Mouse (Mus musculus) midbrain, embryonic 10.5 days (tissue): ENCODE data around the gene Ucn. TPM values are rescaled to one million over a fixed set of nuclear protein-coding genes. Genes with fewer than 3 reads are reported as not detected.
A peak's percentile ranks its signal among the peaks of the same experiment; 100 is the strongest.

Experiments used
- DNase-seq: peaks from one replicate; pipeline ENCODE4 v3.0.0-alpha.2; 2017; ENCODE audit warnings: low spot score
- H3K27ac ChIP-seq: fragments of 300-500 bp; sonication (generic); replicated peaks from 2 replicates; pipeline ENCODE4 v1.5.1; 2016; ENCODE audit warnings: mild to moderate bottlenecking
- H3K27me3 ChIP-seq: fragments of 300-500 bp; sonication (generic); 2 replicates; pipeline ENCODE4 v1.6.1; 2016; ENCODE audit warnings: low read depth, mild to moderate bottlenecking; ENCODE audit not compliant: poor library complexity, severe bottlenecking
- H3K36me3 ChIP-seq: fragments of 300-500 bp; sonication (generic); 2 replicates; pipeline ENCODE4 v1.6.1; 2016; ENCODE audit warnings: mild to moderate bottlenecking, moderate library complexity
- H3K4me1 ChIP-seq: fragments of 300-500 bp; sonication (generic); 2 replicates; pipeline ENCODE4 v1.6.1; 2016
- H3K4me3 ChIP-seq: fragments of 300-500 bp; sonication (generic); 2 replicates; pipeline ENCODE4 v1.5.1; 2016; ENCODE audit warnings: mild to moderate bottlenecking, moderate library complexity
- H3K9me3 ChIP-seq: fragments of 300-500 bp; sonication (generic); replicated peaks from 2 replicates; pipeline ENCODE4 v1.6.1; 2016; ENCODE audit warnings: mild to moderate bottlenecking
- WGBS: fragments of 180-500 bp; shearing (Covaris S2); methylation state at CpG from one replicate; pipeline ENCODE4 v1.1.7; 2016; 5-methylcytosine and 5-hydroxymethylcytosine counted together
- polyA plus RNA-seq: library from polyadenylated mRNA; unstranded; fragments of >200 nt; fragmentation: Nextera tagmentation; extraction: Ambion mirVana; gene quantifications from 2 replicates; pipeline ENCODE4 v1.2.1, GENCODE M21; 2016

Ucn gene
- polyA plus RNA-seq, 1 experiment from 2014 or later = not detected

DNA sequence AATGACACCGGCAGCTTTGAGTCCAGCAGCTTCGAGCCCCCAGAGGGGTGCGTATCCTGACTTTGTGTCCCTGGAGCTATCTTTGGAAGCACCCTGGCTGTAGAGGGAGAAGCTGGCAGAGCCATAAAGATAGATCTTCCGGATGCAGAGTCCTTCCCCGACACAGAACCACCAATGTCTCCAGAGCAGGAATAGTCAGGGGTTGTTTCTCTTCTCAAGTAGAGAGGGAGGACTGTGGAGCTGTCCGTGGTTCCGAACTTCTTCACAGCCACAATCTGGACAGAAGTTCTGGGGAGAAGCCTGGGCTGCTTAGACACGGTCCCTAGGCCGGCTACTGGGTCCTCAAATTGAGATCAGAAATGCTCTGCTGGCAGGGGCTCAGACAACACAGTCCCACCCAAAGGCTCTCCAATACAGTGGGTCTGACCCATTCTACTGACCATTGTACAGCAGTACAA lies 368 bp upstream of the Ucn start:
- 17% methylated on average over 9 of the region's 9 CpGs for WGBS
- DNase-seq = no peak
- peak overlapping the region; percentile 49; the same call in 1 of the 2 replicates for H3K4me3 ChIP-seq
- H3K9me3 ChIP-seq = no peaks in the 10 kb centered on the region
- peaks cover 63% of the 10 kb centered on the region for H3K27me3 ChIP-seq
- H3K36me3 ChIP-seq = peaks cover 17% of the 10 kb centered on the region
- peaks cover 28% of the 10 kb centered on the region for H3K4me1 ChIP-seq
- no peak overlapping the region for H3K27ac ChIP-seq

DNA sequence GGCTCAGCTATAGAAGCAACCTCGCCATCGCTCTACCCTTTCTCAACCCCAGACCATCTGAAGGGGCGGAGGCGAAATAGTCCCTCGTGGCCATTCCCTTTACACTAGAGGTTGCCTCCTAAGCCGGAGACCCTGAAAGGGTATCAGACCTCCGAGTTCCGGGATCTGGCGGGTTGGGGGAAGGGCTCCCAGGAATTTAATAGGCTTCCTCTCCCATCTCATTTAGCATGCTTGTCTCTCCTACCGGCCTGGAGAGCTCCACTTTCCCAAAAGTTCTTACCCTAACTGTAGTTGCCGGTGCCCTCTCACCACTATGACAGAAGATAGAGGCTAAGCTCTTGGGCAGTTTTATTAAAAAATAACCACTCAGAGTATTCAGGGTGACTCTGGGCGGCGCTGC lies 971 bp downstream of the Ucn start:
- Histone ChIP-seq H3K4me1 (peaks cover 28% of the 10 kb centered on the region), H3K4me3 (peak overlapping the region; percentile 49), H3K36me3 (peaks cover 10% of the 10 kb centered on the region), H3K9me3 (no peaks in the 10 kb centered on the region), H3K27ac (no peak overlapping the region), H3K27me3 (peaks cover 66% of the 10 kb centered on the region)
- DNase-seq = peak; percentile 29
- WGBS = 1% methylated on average over 13 of the region's 13 CpGs

DNA sequence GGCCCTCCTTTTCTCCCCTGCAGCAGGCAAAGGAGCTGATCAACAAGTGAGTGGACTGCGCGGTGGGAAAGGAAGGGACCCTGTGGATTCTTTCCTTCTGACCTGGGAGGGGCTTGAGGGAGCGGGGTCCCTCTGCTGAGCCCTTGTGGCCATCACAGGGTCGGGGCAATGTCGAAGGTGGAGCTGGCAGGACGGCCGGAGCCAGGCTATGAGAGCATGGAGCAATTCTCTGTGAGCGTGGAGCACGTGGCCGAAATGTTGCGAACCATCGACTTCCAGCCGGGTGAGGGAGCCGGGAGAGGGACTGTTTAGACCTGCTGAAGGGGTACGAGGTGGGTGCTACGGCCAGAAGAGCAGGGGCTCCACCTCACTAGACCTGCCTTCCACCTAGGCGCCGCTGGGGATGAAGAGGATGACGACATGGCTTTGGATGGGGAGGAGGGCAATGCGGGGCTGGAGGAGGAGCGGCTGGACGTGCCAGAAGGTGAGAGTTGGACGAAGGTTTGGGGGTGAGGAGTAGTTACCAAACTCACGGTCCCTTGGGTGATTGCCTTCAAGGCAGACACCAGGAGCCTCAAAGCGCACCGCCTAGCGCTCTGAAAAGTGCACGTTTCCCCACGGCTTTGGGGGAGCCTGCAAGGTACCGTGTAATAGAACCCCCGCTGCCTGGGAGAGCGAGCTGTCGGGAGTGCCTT lies 1.8 kb downstream of the Ucn start:
- no peak overlapping the region for H3K27ac ChIP-seq
- no peaks in the 10 kb centered on the region for H3K9me3 ChIP-seq
- peak; percentile 32 for DNase-seq
- WGBS = 1% methylated on average over 33 of the region's 33 CpGs
- H3K4me3 ChIP-seq = peak overlapping the region; percentile 49
- H3K4me1 ChIP-seq = peaks cover 28% of the 10 kb centered on the region
- peaks cover 8% of the 10 kb centered on the region for H3K36me3 ChIP-seq
- peaks cover 69% of the 10 kb centered on the region for H3K27me3 ChIP-seq

DNA sequence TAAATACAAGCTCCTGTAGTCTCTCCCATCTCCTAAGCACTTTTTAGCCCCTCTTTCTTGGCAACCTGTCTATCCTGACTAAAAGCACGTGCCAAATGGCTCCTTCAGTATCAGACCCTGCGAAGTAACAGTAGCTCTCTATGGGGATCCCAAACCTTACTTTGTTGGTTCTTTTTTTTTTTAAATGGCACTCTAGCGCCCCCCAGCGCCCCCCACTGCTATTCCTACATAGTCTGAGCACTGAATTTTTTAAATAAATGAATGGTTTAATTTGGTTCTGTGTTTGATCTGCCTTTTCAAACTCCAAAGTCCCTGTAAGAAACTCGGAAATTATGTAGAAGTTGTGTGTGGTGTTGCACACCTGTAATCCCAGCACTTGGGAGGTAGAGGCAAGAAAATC lies 12.6 kb downstream of the Ucn start:
- H3K4me3 ChIP-seq = no peak overlapping the region
- 44% methylated on average over 5 of the region's 5 CpGs for WGBS
- H3K9me3 ChIP-seq = no peaks in the 10 kb centered on the region
- no peak for DNase-seq
- no peaks in the 10 kb centered on the region for H3K36me3 ChIP-seq
- peaks cover 4% of the 10 kb centered on the region; the same call in 1 of the 2 replicates for H3K4me1 ChIP-seq
- H3K27me3 ChIP-seq = no peaks in the 10 kb centered on the region
- H3K27ac ChIP-seq = no peak overlapping the region

DNA sequence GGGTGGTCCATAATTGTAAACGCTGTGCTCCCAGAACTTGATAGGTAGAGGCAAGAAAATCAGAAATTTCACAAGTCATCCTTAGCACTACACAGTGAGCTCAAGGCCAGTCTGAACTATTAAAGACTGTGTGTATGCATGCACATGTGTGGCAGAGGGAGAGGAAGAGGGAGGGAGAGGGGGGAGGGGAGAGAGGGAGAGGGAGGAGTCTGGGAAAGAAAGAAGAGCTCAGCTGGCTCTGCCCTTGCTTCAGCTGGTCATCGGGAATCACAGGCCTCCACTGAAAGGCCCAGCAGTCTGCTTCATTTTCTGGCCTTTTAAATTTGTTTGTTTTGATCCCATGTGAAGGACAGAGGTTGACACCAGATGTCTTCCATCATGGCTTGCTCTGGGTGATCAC lies 15.1 kb downstream of the Ucn start:
- H3K27me3 ChIP-seq = no peaks in the 10 kb centered on the region
- no peaks in the 10 kb centered on the region for H3K36me3 ChIP-seq
- no peaks in the 10 kb centered on the region for H3K9me3 ChIP-seq
- DNase-seq = no peak
- H3K4me3 ChIP-seq = no peak overlapping the region
- peaks cover 4% of the 10 kb centered on the region; the same call in 1 of the 2 replicates for H3K4me1 ChIP-seq
- 47% methylated on average over 2 of the region's 2 CpGs for whole genome bisulfite sequencing
- no peak overlapping the region for H3K27ac ChIP-seq

DNA sequence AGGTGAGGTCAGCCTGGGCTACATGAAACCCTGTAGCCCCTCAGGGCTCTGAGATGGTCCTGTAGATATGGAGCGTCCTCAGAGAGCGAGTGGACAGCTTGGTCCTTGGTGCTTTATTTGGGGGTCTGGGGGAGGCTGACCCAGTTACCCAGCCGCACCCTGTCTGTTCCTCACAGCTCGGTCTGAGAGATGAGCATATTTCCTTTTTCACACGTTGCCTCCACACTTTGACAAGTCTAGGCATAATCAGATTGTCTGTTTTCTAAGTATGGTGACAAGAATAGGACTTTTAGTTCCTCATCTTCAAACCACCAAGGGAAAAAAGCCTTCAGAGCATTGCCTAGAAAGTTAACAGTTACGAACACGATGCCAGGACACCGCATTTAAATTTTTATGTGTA lies 17.5 kb downstream of the Ucn start:
- WGBS = 87% methylated on average over 8 of the region's 8 CpGs
- H3K9me3 ChIP-seq = no peaks in the 10 kb centered on the region
- DNase-seq = no peak
- H3K4me1 ChIP-seq = peaks cover 4% of the 10 kb centered on the region; the same call in 1 of the 2 replicates
- no peak overlapping the region for H3K4me3 ChIP-seq
- H3K36me3 ChIP-seq = no peaks in the 10 kb centered on the region
- peaks cover 11% of the 10 kb centered on the region for H3K27me3 ChIP-seq
- no peak overlapping the region for H3K27ac ChIP-seq

DNA sequence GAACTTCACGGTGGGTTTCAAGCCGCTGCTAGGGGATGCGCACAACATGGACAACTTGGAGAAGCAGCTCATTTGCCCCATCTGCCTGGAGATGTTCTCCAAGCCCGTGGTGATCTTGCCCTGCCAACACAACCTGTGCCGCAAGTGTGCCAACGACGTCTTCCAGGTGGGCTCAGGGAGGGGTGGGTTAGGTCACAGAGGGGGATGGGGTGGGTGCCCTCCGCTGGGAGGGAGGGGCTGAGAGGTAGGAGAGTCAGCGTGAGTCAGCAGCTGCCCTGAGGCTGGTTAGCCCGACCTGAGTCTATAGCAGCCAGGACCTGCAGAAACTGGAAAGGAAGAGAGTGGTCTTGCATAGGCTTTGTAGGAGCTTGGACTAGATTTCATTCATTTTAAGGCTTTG lies 21.7 kb downstream of the Ucn start:
- Histone ChIP-seq H3K4me3 (no peak overlapping the region), H3K9me3 (no peaks in the 10 kb centered on the region), H3K27ac (no peak overlapping the region), H3K36me3 (no peaks in the 10 kb centered on the region), H3K4me1 (no peaks in the 10 kb centered on the region), H3K27me3 (peaks cover 12% of the 10 kb centered on the region)
- DNase-seq = no peak
- WGBS = 29% methylated on average over 10 of the region's 10 CpGs

DNA sequence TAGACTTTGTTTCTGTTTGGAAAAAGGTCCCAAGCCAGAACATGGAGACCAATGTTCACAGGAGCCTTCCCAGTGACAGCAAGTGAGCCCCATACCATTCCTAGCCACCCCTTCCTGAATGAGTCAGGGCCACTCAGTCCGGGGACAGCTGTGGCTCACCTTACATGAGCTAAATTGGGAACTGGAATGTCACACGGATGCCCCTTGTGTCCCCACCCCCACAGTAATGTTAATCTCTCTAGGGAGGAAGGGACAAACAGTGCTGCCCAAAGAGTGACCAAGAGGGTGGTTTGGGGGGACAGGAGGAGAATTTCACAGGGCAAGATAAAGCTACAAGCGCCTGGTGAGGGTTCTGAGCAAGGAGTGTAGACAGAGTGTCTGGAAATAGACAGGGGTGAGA lies 22.3 kb downstream of the Ucn start, which contains the start of gene Trim54:
Gene Trim54 (plus strand): TSS at position 359 of the 400 bp plus-strand sequence.
- Histone ChIP-seq H3K36me3 (no peaks in the 10 kb centered on the region), H3K27ac (no peak within 1 kb of the TSS), H3K9me3 (no peaks in the 10 kb centered on the region), H3K4me3 (no peak within 1 kb of the TSS), H3K27me3 (peaks cover 12% of the 10 kb centered on the region), H3K4me1 (no peaks in the 10 kb centered on the region)
- no peak for DNase-seq
- WGBS = 51% methylated on average over 3 of the region's 3 CpGs

DNA sequence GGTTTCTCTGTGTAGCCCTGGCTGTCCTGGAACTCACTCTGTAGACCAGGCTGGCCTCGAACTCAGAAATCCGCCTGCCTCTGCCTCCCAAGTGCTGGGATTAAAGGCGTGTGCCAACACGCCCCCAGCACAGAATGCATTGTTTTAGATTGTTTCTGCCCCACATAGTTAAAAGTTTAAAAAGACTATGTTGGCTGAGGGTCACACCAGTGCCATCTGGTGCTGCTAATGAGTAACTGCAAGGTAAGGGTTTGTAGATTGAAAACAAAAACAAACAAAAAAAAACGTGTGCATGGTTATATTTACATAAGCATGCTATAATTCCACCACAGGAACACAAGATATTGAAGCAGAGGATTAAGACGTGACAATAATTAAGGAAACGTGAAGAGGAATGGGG lies 27.8 kb downstream of the Ucn start:
- no peak overlapping the region for H3K4me3 ChIP-seq
- no peak for DNase-seq
- no peaks in the 10 kb centered on the region; the same call in 1 of the 2 replicates for H3K27me3 ChIP-seq
- H3K27ac ChIP-seq = no peak overlapping the region
- H3K9me3 ChIP-seq = no peaks in the 10 kb centered on the region
- H3K4me1 ChIP-seq = no peaks in the 10 kb centered on the region
- H3K36me3 ChIP-seq = no peaks in the 10 kb centered on the region
- WGBS = 42% methylated on average over 7 of the region's 7 CpGs

DNA sequence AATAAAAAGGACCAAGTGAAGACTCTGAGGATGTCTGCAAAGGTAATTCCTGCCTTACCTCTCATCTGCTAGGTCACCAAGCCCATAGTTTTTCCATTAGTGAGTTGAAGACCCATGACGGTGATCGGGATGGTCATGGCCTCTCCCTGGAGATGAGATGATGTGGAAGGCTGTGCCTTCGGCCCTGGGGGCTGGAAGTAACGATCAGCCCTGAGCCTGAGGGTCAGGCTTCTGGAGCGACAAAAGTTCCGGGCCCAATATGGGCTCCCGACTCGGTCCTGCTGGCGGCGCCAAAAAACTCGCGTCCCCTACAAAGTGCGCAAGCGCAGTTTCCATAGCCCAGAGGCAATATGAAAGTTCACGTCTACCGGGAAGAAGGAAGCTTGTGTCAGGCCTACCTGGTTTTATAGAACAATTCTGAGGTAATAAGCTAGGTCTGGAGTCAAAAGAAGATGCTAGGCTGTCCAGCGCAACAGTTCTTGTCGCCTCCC lies 30.6 kb downstream of the Ucn start, which contains the start of gene Slc30a3:
Gene Slc30a3 (minus strand): TSS at position 238 of the 491 bp plus-strand sequence.
- no peak for DNase-seq
- WGBS = 91% methylated on average over 18 of the region's 18 CpGs
- no peaks in the 10 kb centered on the region; the same call in 1 of the 2 replicates for H3K27me3 ChIP-seq
- H3K4me3 ChIP-seq = no peak within 1 kb of the TSS
- H3K9me3 ChIP-seq = no peaks in the 10 kb centered on the region
- no peak within 1 kb of the TSS for H3K27ac ChIP-seq
- no peaks in the 10 kb centered on the region for H3K4me1 ChIP-seq
- H3K36me3 ChIP-seq = no peaks in the 10 kb centered on the region

DNA sequence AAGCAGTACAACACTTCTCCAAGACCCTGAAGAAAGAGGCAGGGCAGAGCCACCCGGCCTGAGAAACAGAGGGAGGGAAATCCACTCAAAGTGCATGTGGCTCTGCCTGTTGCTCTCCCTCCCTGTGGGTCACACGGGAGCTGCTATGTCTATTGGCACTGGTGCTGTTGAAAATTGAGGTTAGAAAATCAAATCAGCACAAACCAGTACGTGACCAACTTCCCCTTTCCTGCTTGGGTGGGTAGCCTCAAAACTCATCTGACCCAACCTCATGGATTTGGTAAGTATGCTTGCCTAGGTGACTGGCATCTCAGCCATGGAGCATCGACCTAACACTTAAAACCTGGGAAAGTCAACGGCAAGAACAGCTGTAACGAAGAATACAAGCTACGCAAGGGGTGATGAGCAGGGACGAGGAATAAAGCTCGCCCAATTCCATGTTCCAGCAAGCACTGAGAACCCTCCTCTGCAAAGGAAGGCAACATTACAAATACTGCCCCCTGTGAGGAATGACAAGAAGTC lies 32.8 kb downstream of the Ucn start, which contains the start of gene Dnajc5g:
Gene Dnajc5g (plus strand): TSS at position 472 of the 522 bp plus-strand sequence.
- WGBS = 85% methylated on average over 9 of the region's 9 CpGs
- no peak within 1 kb of the TSS for H3K4me3 ChIP-seq
- DNase-seq = no peak
- no peaks in the 10 kb centered on the region for H3K36me3 ChIP-seq
- no peak within 1 kb of the TSS for H3K27ac ChIP-seq
- no peaks in the 10 kb centered on the region for H3K4me1 ChIP-seq
- H3K9me3 ChIP-seq = no peaks in the 10 kb centered on the region
- no peaks in the 10 kb centered on the region; the same call in 1 of the 2 replicates for H3K27me3 ChIP-seq

DNA sequence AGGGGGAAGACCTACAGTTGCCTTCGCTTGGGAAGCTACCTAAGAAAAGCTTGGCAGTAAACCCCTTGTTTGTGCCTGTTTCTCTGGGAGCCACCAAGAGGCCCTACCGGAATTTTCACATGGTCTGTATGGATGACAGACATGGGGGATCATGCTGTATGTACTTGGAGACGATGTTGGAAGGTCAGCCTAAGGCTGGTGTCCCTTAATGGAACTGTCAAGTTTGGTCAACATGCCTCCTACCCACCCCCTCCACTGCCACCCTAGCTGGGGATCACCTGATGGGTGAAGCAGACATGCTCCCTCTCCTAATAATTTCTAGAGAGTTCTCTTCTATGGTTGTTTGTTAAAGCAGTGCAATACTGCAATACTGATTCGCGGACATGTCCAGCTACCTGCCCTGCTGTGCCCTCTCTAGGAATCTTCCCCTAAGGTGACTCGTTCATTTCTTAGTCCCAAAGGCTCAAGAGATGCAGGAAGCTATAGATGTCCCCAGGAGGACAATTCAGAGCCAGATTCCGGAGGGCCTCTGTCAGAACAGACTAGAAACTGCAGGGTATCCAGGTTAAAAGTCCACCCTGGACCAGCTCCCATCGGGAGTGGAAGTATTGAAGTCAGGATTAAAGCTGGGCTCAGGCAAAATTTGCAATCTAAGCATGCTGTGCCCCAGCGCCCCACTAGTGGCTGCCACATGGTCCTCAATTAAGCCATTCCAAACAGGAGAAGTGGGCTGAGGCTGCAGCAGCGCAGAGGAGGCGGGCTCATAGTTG lies 42.7 kb downstream of the Ucn start:
- no peak overlapping the region for H3K27ac ChIP-seq
- peak overlapping the region; percentile 40 for H3K4me3 ChIP-seq
- 27% methylated on average over 11 of the region's 11 CpGs for WGBS

More for the DNA sequence above, 42.7 kb downstream of the Ucn start:
- Histone ChIP-seq H3K4me1 (peaks cover 40% of the 10 kb centered on the region), H3K36me3 (no peaks in the 10 kb centered on the region), H3K27me3 (peaks cover 78% of the 10 kb centered on the region), H3K9me3 (no peaks in the 10 kb centered on the region)
- DNase-seq = no peak
